Mouse (Mus musculus): ENCODE measurements around the gene Cox8b. TPM values are rescaled to one million over a fixed set of nuclear protein-coding genes. Genes with fewer than 3 reads are reported as not detected.

Cox8b gene
- polyA plus RNA-seq, 1 experiment from 2014 or later: 0.33 TPM

- Histone ChIP-seq H3K4me3 (replicated peaks) (no peak overlapping the region), H3K4me1 (replicated peaks) (peaks cover 38% of the 10 kb centered on the region), H3K9me3 (replicated peaks) (no peaks in the 10 kb centered on the region), H3K4me2 (no peak overlapping the region), H3K36me3 (0 out of 2 replicates have a peak, but pooled peaks cover 5% of the 10 kb centered on the region), H3K27me3 (peaks cover 21% of the 10 kb centered on the region), H3K27ac (no peak overlapping the region), H3K9ac (no peak overlapping the region)
- 37% methylated on average over 8 of the region's 8 CpGs for WGBS (ENCODE audit: insufficient replicate concordance)
- DNase-seq (no peak), ATAC-seq (ENCODE audit: low read depth) (no peak)
Measured at GRCm38 (mm10) chr7:140939669-140940171, 39.5 kb upstream of the Cox8b start.

- ATAC-seq (ENCODE audit: low read depth) (no peak), DNase-seq (no peak)
- Histone ChIP-seq H3K27ac (no peak overlapping the region), H3K4me3 (replicated peaks) (no peak overlapping the region), H3K9ac (no peak overlapping the region), H3K36me3 (0 out of 2 replicates have a peak, but pooled peaks cover 5% of the 10 kb centered on the region), H3K4me2 (no peak overlapping the region), H3K9me3 (replicated peaks) (no peaks in the 10 kb centered on the region), H3K27me3 (peaks cover 27% of the 10 kb centered on the region), H3K4me1 (replicated peaks) (peaks cover 37% of the 10 kb centered on the region)
- WGBS (ENCODE audit: insufficient replicate concordance): 37% methylated on average over 2 of the region's 2 CpGs
Measured at GRCm38 (mm10) chr7:140938896-140939295, 38.6 kb upstream of the Cox8b start.

GRCm38 (mm10) chr7:140938436-140938835, 38.2 kb upstream of the Cox8b start:
- H3K4me1 ChIP-seq (replicated peaks): peaks cover 33% of the 10 kb centered on the region
- no peaks in the 10 kb centered on the region for H3K9me3 ChIP-seq (replicated peaks)
- ATAC-seq (ENCODE audit: low read depth) (no peak), DNase-seq (no peak)
- no peak overlapping the region for H3K9ac ChIP-seq
- WGBS (ENCODE audit: insufficient replicate concordance): 32% methylated on average over 3 of the region's 3 CpGs
- peaks cover 27% of the 10 kb centered on the region for H3K27me3 ChIP-seq
- no peak overlapping the region for H3K4me2 ChIP-seq
- H3K27ac ChIP-seq: no peak overlapping the region
- no peak overlapping the region for H3K4me3 ChIP-seq (replicated peaks)
- H3K36me3 ChIP-seq: 0 out of 2 replicates have a peak, but pooled peaks cover 1% of the 10 kb centered on the region

- no peak for DNase-seq
- H3K9me3 ChIP-seq (replicated peaks): no peaks in the 10 kb centered on the region
- H3K4me1 ChIP-seq (replicated peaks): peaks cover 11% of the 10 kb centered on the region
- H3K36me3 ChIP-seq: no peaks in the 10 kb centered on the region
- peaks cover 48% of the 10 kb centered on the region for H3K27me3 ChIP-seq
- H3K9ac ChIP-seq: no peak overlapping the region
- H3K4me3 ChIP-seq (replicated peaks): no peak overlapping the region
- no peak overlapping the region for H3K4me2 ChIP-seq
- 72% methylated on average over 6 of the region's 6 CpGs for WGBS (ENCODE audit: insufficient replicate concordance)
- no peak overlapping the region for H3K27ac ChIP-seq
- no peak for ATAC-seq (ENCODE audit: low read depth)
Measured at GRCm38 (mm10) chr7:140927181-140927580, 26.9 kb upstream of the Cox8b start.

- Histone ChIP-seq H3K27me3 (peaks cover 76% of the 10 kb centered on the region), H3K27ac (no peak overlapping the region), H3K9me3 (replicated peaks) (no peaks in the 10 kb centered on the region), H3K4me3 (replicated peaks) (peak overlapping the region; percentile 28), H3K4me1 (replicated peaks) (peaks cover 44% of the 10 kb centered on the region), H3K36me3 (no peaks in the 10 kb centered on the region), H3K4me2 (peak overlapping the region; percentile 58), H3K9ac (no peak overlapping the region)
- WGBS (ENCODE audit: insufficient replicate concordance): 24% methylated on average over 30 of the region's 30 CpGs
- ATAC-seq (ENCODE audit: low read depth): no peak
- DNase-seq: no peak
Measured at GRCm38 (mm10) chr7:140923070-140923775, 23.0 kb upstream of the Cox8b start.

- DNase-seq: no peak
- Histone ChIP-seq H3K27ac (no peak overlapping the region), H3K9ac (no peak overlapping the region), H3K4me2 (peak overlapping the region; percentile 58), H3K4me1 (replicated peaks) (peaks cover 44% of the 10 kb centered on the region), H3K36me3 (no peaks in the 10 kb centered on the region), H3K27me3 (peaks cover 76% of the 10 kb centered on the region), H3K9me3 (replicated peaks) (no peaks in the 10 kb centered on the region), H3K4me3 (replicated peaks) (peak overlapping the region; percentile 28)
- 2% methylated on average over 49 of the region's 49 CpGs for WGBS (ENCODE audit: insufficient replicate concordance)
- peak; percentile 25 for ATAC-seq (ENCODE audit: low read depth)
Measured at GRCm38 (mm10) chr7:140922398-140923069, 22.3 kb upstream of the Cox8b start.

- Histone ChIP-seq H3K9me3 (replicated peaks) (no peaks in the 10 kb centered on the region), H3K27ac (no peak overlapping the region), H3K36me3 (no peaks in the 10 kb centered on the region), H3K4me3 (replicated peaks) (0 out of 2 replicates have a peak overlapping the region, but pooled peaks have one; percentile 28), H3K9ac (no peak overlapping the region), H3K27me3 (peaks cover 72% of the 10 kb centered on the region), H3K4me2 (no peak overlapping the region), H3K4me1 (replicated peaks) (peaks cover 44% of the 10 kb centered on the region)
- WGBS (ENCODE audit: insufficient replicate concordance): 30% methylated on average over 22 of the region's 22 CpGs
- DNase-seq: no peak
- ATAC-seq (ENCODE audit: low read depth): no peak
Measured at GRCm38 (mm10) chr7:140921225-140921975, 21.2 kb upstream of the Cox8b start.

- 48% methylated on average over 8 of the region's 8 CpGs for WGBS (ENCODE audit: insufficient replicate concordance)
- no peak within 1 kb of the TSS for H3K27ac ChIP-seq
- H3K9ac ChIP-seq: no peak within 1 kb of the TSS
- no peak within 1 kb of the TSS for H3K4me3 ChIP-seq (replicated peaks)
- no peaks in the 10 kb centered on the region for H3K36me3 ChIP-seq
- DNase-seq (no peak), ATAC-seq (ENCODE audit: low read depth) (no peak)
- peaks cover 44% of the 10 kb centered on the region for H3K4me1 ChIP-seq (replicated peaks)
- no peak within 1 kb of the TSS for H3K4me2 ChIP-seq
- H3K9me3 ChIP-seq (replicated peaks): no peaks in the 10 kb centered on the region
- peaks cover 64% of the 10 kb centered on the region for H3K27me3 ChIP-seq
Measured at GRCm38 (mm10) chr7:140920418-140921029, 20.3 kb upstream of the Cox8b start, which contains the start of gene Nlrp6. Gene Nlrp6, plus strand, starts transcription at chr7:140920902.

GRCm38 (mm10) chr7:140919911-140920310, 19.7 kb upstream of the Cox8b start:
- Histone ChIP-seq H3K4me1 (replicated peaks) (peaks cover 44% of the 10 kb centered on the region), H3K9ac (no peak overlapping the region), H3K4me2 (no peak overlapping the region), H3K9me3 (replicated peaks) (no peaks in the 10 kb centered on the region), H3K27ac (no peak overlapping the region), H3K36me3 (no peaks in the 10 kb centered on the region), H3K4me3 (replicated peaks) (no peak overlapping the region), H3K27me3 (peaks cover 58% of the 10 kb centered on the region)
- DNase-seq (no peak), ATAC-seq (ENCODE audit: low read depth) (no peak)
- WGBS (ENCODE audit: insufficient replicate concordance): 22% methylated on average over 4 of the region's 4 CpGs

GRCm38 (mm10) chr7:140914031-140914690, 13.9 kb upstream of the Cox8b start:
- H3K4me3 ChIP-seq (replicated peaks): no peak overlapping the region
- H3K9me3 ChIP-seq (replicated peaks): no peaks in the 10 kb centered on the region
- H3K9ac ChIP-seq: no peak overlapping the region
- no peaks in the 10 kb centered on the region for H3K36me3 ChIP-seq
- DNase-seq: no peak
- 67% methylated on average over 8 of the region's 8 CpGs for WGBS (ENCODE audit: insufficient replicate concordance)
- H3K4me2 ChIP-seq: no peak overlapping the region
- H3K4me1 ChIP-seq (replicated peaks): peaks cover 14% of the 10 kb centered on the region
- no peak for ATAC-seq (ENCODE audit: low read depth)
- H3K27me3 ChIP-seq: peaks cover 3% of the 10 kb centered on the region; the same call in 1 of the 2 replicates
- no peak overlapping the region for H3K27ac ChIP-seq

All from liver, embryonic 13.5 days (tissue).